Mouse (Mus musculus): ENCODE measurements around the gene Btbd35f14. TPM values are rescaled to one million over a fixed set of nuclear protein-coding genes. Genes with fewer than 3 reads are reported as not detected.

The Btbd35f14 gene
- not detected for polyA plus RNA-seq (2014; fragmentation: Illumina TruSeq; extraction: RNeasy Lipid Tissue Mini Kit (QIAGEN cat#74804); ENCODE audit: low read depth, low replicate concordance)

DNA sequence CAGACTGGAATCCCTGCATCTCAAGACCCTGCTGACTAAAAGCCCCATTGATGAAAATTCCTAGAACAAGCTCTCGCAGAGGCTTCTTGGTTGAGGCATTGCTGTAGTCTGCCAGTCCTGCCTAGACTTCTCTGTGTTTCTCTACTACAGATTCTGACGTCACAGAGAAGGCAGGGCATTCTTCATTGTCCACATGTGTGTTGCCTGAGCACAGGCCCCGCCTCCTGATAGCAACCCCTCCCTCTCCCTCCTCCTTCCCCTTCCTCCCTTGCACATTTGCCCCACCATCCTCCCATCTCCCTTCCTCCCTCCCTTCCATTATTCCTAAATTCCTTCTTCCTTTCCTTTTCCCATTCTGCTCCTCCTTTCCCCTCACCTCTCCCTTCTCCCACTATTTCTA, at the start of gene Btbd35f14:
Btbd35f14 (minus strand) TSS at position 101 of the 400 bp plus-strand sequence.

GRCm38 (mm10) chrX:33656872-33657271, 45.3 kb downstream of the Btbd35f14 start, which contains the start of gene Btbd35f13:
Gene Btbd35f13 (plus strand): TSS chrX:33657172.

Other genes starting within 250 kb of the Btbd35f14 start
- gene Btbd35f15, start 125.0 kb downstream of the Btbd35f14 start, polyA plus RNA-seq (2014; fragmentation: Illumina TruSeq; extraction: RNeasy Lipid Tissue Mini Kit (QIAGEN cat#74804); ENCODE audit: low read depth, low replicate concordance): not detected
- not detected for gene Btbd35f13, start 45.2 kb downstream of the Btbd35f14 start, polyA plus RNA-seq (2014; fragmentation: Illumina TruSeq; extraction: RNeasy Lipid Tissue Mini Kit (QIAGEN cat#74804); ENCODE audit: low read depth, low replicate concordance)